Mouse (Mus musculus): ENCODE data around the gene 4930432K21Rik. TPM values are rescaled to one million over a fixed set of nuclear protein-coding genes. Genes with fewer than 3 reads are reported as not detected.

The 4930432K21Rik gene
- polyA plus RNA-seq (2015; fragmentation: Nextera tagmentation; extraction: Ambion mirVana) = 1.2 and 1.3 TPM in 2 replicates

- Histone ChIP-seq H3K9me3 (replicated peaks; ENCODE audit: control insufficient read depth, low read length) (no peaks in the 10 kb centered on the region), H3K4me2 (ENCODE audit: low read depth, low read length) (peak within 1 kb of the TSS; percentile 89), H3K9ac (ENCODE audit: low read length) (peak within 1 kb of the TSS; percentile 89), H3K4me3 (ENCODE audit: low read length) (peak within 1 kb of the TSS; percentile 85), H3K36me3 (ENCODE audit: control insufficient read depth, insufficient read depth) (peaks cover 11% of the 10 kb centered on the region), H3K27me3 (ENCODE audit: control insufficient read depth, insufficient read depth, low read length) (no peaks in the 10 kb centered on the region), H3K4me1 (ENCODE audit: control insufficient read depth, insufficient read depth, low read length) (peaks cover 14% of the 10 kb centered on the region), H3K27ac (ENCODE audit: low read length) (no peak within 1 kb of the TSS)
- ATAC-seq (replicated peaks; ENCODE audit: extremely low read depth, insufficient read depth, low FRiP score) = peak; percentile 95
- 15% methylated on average over 49 of the region's 49 CpGs for WGBS
Observed at GRCm38 (mm10) chr8:84147769-84148530, at the start of gene 4930432K21Rik, which contains the start of gene Cc2d1a. 4930432K21Rik (plus strand) TSS chr8:84148025. Cc2d1a (minus strand) TSS chr8:84147936.

DNA sequence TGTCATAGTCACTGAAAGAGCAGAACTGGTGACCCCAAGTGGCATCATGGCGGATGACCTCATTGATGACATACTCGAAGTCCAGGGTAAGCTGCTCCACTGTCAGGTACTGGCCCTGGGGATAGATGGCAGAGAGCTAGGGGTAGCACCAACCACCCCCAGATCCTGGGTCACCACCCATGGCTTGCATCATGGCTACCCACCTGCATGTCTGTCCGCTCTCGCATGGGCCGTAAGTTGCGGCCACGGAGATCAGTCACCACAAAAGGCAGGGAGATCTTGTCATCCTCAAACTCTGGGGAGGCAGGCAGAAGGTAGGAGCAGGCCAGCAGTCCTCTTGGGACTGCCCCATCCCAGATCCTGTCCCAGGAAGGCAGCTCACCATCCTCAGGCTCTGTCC, 49.4 kb upstream of the 4930432K21Rik start:
- Histone ChIP-seq H3K9me3 (replicated peaks; ENCODE audit: control insufficient read depth, low read length) (no peaks in the 10 kb centered on the region), H3K9ac (ENCODE audit: low read length) (no peak overlapping the region), H3K36me3 (ENCODE audit: control insufficient read depth, insufficient read depth) (peaks cover 42% of the 10 kb centered on the region), H3K4me1 (ENCODE audit: control insufficient read depth, insufficient read depth, low read length) (peaks cover 4% of the 10 kb centered on the region), H3K4me2 (ENCODE audit: low read depth, low read length) (no peak overlapping the region), H3K27ac (ENCODE audit: low read length) (no peak overlapping the region), H3K4me3 (ENCODE audit: low read length) (no peak overlapping the region), H3K27me3 (ENCODE audit: control insufficient read depth, insufficient read depth, low read length) (no peaks in the 10 kb centered on the region)
- ATAC-seq (replicated peaks; ENCODE audit: extremely low read depth, insufficient read depth, low FRiP score) = no peak
- WGBS = 88% methylated on average over 7 of the region's 7 CpGs

- Histone ChIP-seq H3K9ac (ENCODE audit: low read length) (no peak overlapping the region), H3K4me3 (ENCODE audit: low read length) (no peak overlapping the region), H3K27me3 (ENCODE audit: control insufficient read depth, insufficient read depth, low read length) (no peaks in the 10 kb centered on the region), H3K4me1 (ENCODE audit: control insufficient read depth, insufficient read depth, low read length) (peaks cover 13% of the 10 kb centered on the region), H3K4me2 (ENCODE audit: low read depth, low read length) (no peak overlapping the region), H3K27ac (ENCODE audit: low read length) (no peak overlapping the region), H3K9me3 (replicated peaks; ENCODE audit: control insufficient read depth, low read length) (no peaks in the 10 kb centered on the region), H3K36me3 (ENCODE audit: control insufficient read depth, insufficient read depth) (peaks cover 27% of the 10 kb centered on the region)
- no peak for ATAC-seq (replicated peaks; ENCODE audit: extremely low read depth, insufficient read depth, low FRiP score)
- WGBS = 91% methylated on average over 25 of the region's 25 CpGs
Observed at GRCm38 (mm10) chr8:84101476-84102270, 46.2 kb upstream of the 4930432K21Rik start.

- H3K27me3 ChIP-seq (ENCODE audit: control insufficient read depth, insufficient read depth, low read length) = no peaks in the 10 kb centered on the region
- WGBS = 43% methylated on average over 3 of the region's 3 CpGs
- no peak for ATAC-seq (replicated peaks; ENCODE audit: extremely low read depth, insufficient read depth, low FRiP score)
- H3K9ac ChIP-seq (ENCODE audit: low read length) = peak overlapping the region; percentile 85
- peaks cover 13% of the 10 kb centered on the region for H3K4me1 ChIP-seq (ENCODE audit: control insufficient read depth, insufficient read depth, low read length)
- H3K4me3 ChIP-seq (ENCODE audit: low read length) = peak overlapping the region; percentile 70
- H3K4me2 ChIP-seq (ENCODE audit: low read depth, low read length) = peak overlapping the region; percentile 80
- H3K9me3 ChIP-seq (replicated peaks; ENCODE audit: control insufficient read depth, low read length) = no peaks in the 10 kb centered on the region
- peaks cover 8% of the 10 kb centered on the region; the same call in 1 of the 2 replicates for H3K36me3 ChIP-seq (ENCODE audit: control insufficient read depth, insufficient read depth)
- H3K27ac ChIP-seq (ENCODE audit: low read length) = 0 out of 2 replicates have a peak overlapping the region, but pooled peaks have one; percentile 10
Observed at GRCm38 (mm10) chr8:84103601-84104000, 44.2 kb upstream of the 4930432K21Rik start.

GRCm38 (mm10) chr8:84104221-84104620, 43.6 kb upstream of the 4930432K21Rik start:
- H3K9me3 ChIP-seq (replicated peaks; ENCODE audit: control insufficient read depth, low read length) = no peaks in the 10 kb centered on the region
- peak overlapping the region; percentile 80 for H3K4me2 ChIP-seq (ENCODE audit: low read depth, low read length)
- H3K36me3 ChIP-seq (ENCODE audit: control insufficient read depth, insufficient read depth) = peaks cover 8% of the 10 kb centered on the region; the same call in 1 of the 2 replicates
- H3K4me3 ChIP-seq (ENCODE audit: low read length) = peak overlapping the region; percentile 70
- under 1% methylated on average over 27 of the region's 29 CpGs for WGBS
- peaks cover 13% of the 10 kb centered on the region for H3K4me1 ChIP-seq (ENCODE audit: control insufficient read depth, insufficient read depth, low read length)
- ATAC-seq (replicated peaks; ENCODE audit: extremely low read depth, insufficient read depth, low FRiP score) = peak; percentile 67
- no peaks in the 10 kb centered on the region for H3K27me3 ChIP-seq (ENCODE audit: control insufficient read depth, insufficient read depth, low read length)
- peak overlapping the region; percentile 85 for H3K9ac ChIP-seq (ENCODE audit: low read length)
- peak overlapping the region; percentile 87 for H3K27ac ChIP-seq (ENCODE audit: low read length)

DNA sequence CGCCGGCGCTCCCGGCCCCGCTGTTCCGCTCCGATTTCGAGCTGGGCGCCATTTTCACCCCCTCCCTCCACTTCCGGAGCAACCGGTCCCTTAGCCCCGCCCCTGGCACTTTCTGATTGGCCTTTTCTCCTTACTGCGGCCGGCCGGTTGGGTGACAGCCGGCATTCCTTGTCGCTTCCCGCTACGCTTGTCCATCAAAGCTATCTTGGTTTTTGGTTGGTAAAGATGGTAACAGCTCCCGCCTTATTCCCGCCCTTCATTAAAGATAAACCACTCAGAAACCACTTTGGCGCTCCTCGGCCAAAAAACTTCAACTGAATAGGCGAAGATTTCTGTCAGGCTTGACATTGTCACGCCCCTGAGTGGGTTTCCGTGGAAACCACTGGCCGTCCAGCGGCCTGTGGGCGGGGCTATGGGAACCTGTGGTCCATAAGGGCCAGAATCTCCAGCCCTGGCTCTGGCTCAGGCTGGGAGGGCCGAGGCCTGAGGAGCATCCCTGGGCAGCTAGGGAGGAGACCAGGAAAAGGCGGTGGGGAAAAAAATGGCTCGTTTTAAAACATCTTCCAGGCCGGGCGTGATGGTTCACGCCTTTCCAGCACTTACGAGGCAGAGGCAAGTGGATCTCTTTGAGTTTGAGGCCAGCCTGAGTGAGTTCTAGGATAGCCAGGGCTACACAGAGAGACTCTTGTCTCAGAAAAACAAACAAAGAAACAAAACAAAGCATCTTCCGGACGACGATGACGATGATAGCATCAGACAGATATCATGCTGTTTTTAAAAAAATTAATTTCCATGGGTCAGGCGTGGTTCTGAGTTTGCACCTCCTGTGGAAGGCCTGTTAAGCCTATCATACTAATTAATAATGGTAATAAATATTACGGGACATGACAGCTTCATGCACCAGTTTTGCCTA, 42.9 kb upstream of the 4930432K21Rik start, which contains the start of gene Dcaf15:
TSS of gene Dcaf15 (minus strand) at position 72 of the 913 bp plus-strand sequence.
- H3K4me2 ChIP-seq (ENCODE audit: low read depth, low read length) = peak within 1 kb of the TSS; percentile 80
- H3K36me3 ChIP-seq (ENCODE audit: control insufficient read depth, insufficient read depth) = peaks cover 8% of the 10 kb centered on the region; the same call in 1 of the 2 replicates
- H3K4me1 ChIP-seq (ENCODE audit: control insufficient read depth, insufficient read depth, low read length) = peaks cover 13% of the 10 kb centered on the region
- H3K9ac ChIP-seq (ENCODE audit: low read length) = peak within 1 kb of the TSS; percentile 85
- 9% methylated on average over 42 of the region's 42 CpGs for WGBS
- H3K9me3 ChIP-seq (replicated peaks; ENCODE audit: control insufficient read depth, low read length) = no peaks in the 10 kb centered on the region
- ATAC-seq (replicated peaks; ENCODE audit: extremely low read depth, insufficient read depth, low FRiP score) = peak; percentile 98
- H3K4me3 ChIP-seq (ENCODE audit: low read length) = peak within 1 kb of the TSS; percentile 70
- H3K27me3 ChIP-seq (ENCODE audit: control insufficient read depth, insufficient read depth, low read length) = no peaks in the 10 kb centered on the region
- peak within 1 kb of the TSS; percentile 87 for H3K27ac ChIP-seq (ENCODE audit: low read length)

DNA sequence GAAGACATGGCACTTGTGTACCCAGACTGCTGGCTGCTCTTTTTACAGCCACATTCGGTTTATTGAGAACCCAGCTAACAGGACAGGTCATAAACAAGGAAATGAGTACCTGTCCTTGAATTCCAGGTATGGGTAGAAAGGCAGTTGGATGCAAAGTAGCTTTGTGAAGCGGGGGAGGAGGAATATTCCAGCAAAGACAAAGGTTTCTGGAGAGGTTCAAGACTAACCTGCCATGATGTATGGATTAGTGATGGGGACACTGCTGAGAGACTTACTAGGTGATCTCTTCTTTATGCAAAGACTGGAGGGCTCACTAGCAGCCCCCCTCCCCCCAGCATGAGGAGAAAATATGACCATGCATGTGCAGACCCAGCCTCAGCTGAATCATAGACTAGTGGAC, 42.1 kb upstream of the 4930432K21Rik start:
- Histone ChIP-seq H3K4me2 (ENCODE audit: low read depth, low read length) (no peak overlapping the region), H3K36me3 (ENCODE audit: control insufficient read depth, insufficient read depth) (peaks cover 8% of the 10 kb centered on the region; the same call in 1 of the 2 replicates), H3K27me3 (ENCODE audit: control insufficient read depth, insufficient read depth, low read length) (no peaks in the 10 kb centered on the region), H3K9ac (ENCODE audit: low read length) (no peak overlapping the region), H3K27ac (ENCODE audit: low read length) (no peak overlapping the region), H3K4me3 (ENCODE audit: low read length) (no peak overlapping the region), H3K4me1 (ENCODE audit: control insufficient read depth, insufficient read depth, low read length) (peaks cover 13% of the 10 kb centered on the region), H3K9me3 (replicated peaks; ENCODE audit: control insufficient read depth, low read length) (no peaks in the 10 kb centered on the region)
- ATAC-seq (replicated peaks; ENCODE audit: extremely low read depth, insufficient read depth, low FRiP score) = no peak
- 73% methylated on average over 2 of the region's 2 CpGs for WGBS

Measured in heart, embryonic 16.5 days (tissue).